Mouse (Mus musculus) layer of hippocampus, adult 18-20 months (tissue): ENCODE data around the gene Prm1. TPM values are rescaled to one million over a fixed set of nuclear protein-coding genes. Genes with fewer than 3 reads are reported as not detected.
"Not testable (repeated sequence)": the region's sequence is repeated elsewhere in the genome, so short reads cannot be mapped to it uniquely, and the experiment has no call there.

Source experiments
- DNase-seq, 2 experiments: peaks; one replicate each; pipeline ENCODE4 v3.0.0; 2022; ENCODE audit warnings: low spot score in 2 of 2
- total RNA-seq, 2 experiments: library from RNA; stranded (reverse); gene quantifications; 2 replicates each; pipeline ENCODE4 v1.2.3; 2021

Prm1 gene
- total RNA-seq, 2 experiments from 2014 or later = not detected

DNA sequence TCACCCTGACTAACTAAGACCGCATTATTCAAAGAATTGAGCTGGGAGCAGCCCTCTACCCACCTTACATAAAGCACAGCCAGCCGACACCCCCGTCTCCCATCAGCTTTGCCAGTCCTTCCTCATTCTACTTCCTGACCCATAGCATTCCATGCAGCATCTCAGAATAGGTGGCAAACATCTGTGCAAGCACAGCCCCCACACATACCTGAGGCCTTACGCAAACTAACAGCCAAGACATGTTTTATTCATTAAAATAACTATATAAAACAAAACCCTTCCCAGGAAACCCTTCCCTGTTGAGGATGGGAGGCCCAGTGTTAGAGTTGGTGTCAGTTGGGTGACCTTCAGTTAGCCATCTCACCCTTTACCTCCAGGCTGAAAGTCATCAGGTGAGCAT, 20.2 kb upstream of the Prm1 start:
- no peak for DNase-seq

DNA sequence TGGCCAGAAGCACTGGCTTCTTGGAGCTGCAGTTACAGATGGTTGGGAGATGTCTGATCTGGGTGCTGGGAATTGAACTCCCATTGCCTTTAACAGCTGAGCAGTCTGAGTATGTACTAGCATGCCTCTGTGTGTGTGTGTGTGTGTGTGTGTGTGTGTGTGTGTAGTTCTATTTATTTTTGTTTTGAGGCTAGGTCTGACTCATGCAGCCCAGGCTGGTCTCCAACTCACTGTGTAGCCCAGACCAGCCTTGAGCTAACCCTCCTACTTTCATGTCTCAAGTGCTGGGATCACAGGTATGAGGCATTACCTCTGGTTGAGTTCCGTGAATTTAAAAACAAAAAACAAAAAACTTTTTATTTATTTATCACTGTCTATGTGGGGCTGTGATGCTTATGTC, 18.9 kb upstream of the Prm1 start:
- DNase-seq = peak in 1 of 2 experiments; percentile 9

DNA sequence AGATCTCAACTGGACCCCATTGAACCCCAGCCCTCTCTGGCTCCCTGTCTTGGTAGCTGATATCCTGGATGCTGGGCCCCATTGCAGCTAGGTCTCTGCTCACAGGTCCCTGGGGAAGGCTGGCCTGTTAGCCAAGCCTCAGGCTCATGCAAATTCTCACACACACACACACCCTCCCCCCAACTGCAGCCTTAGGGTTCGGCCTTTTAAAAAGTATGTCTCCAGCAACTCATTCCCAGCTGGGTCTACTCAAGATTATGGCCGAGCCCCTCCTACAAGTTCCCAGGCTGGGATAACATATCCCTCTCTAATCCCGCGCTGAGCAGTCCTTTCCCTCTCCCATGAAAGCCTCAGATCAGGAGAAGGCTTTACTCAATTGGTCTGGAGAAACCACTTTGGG, 15.7 kb upstream of the Prm1 start:
- no peak for DNase-seq

DNA sequence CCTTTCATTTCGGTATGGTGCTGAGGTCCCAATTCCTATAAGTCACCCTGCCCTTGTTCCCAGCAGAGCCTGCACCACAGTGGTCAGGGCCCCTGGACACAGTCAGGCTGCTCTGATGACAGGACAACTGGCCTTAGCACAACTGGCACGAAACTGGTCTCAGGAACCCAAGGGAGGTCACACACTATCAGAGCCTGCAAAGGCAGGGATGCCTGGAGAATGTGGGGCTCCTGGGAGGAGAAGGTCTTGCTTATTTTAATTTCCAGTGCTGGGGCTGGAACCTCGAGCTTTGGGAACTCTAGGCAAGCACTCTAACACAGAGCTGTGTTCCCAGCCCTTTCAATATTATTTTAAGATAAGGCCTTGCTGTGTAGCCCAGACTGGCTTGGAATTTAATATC, 14.3 kb upstream of the Prm1 start:
- no peak for DNase-seq

DNA sequence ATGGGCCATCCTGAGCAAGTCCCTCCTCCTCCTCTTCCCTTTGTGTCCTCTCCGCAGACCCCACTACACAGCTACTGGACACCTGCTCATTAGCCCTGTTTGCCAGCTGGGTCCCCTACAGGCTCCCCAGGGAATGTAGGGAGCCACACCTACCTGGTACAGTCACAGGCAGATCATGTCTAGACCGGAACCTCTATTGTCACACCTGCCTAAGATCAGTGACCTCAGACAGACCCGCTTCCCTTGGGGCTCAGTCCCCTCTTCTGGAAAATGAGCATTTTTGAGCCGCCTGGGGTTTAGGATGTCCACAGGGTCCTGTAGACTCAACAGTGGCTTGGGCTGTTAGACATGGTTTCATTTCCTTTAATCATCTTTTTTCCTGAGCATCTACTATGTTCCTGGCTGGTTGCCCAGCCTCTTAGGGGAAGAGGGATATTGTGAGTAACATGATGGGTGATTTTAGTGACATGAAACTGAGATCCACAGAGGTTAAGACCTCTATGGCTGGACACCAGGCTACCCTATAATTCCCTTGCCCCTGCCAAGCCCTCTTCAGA, 13.0 kb upstream of the Prm1 start:
- no peak for DNase-seq

DNA sequence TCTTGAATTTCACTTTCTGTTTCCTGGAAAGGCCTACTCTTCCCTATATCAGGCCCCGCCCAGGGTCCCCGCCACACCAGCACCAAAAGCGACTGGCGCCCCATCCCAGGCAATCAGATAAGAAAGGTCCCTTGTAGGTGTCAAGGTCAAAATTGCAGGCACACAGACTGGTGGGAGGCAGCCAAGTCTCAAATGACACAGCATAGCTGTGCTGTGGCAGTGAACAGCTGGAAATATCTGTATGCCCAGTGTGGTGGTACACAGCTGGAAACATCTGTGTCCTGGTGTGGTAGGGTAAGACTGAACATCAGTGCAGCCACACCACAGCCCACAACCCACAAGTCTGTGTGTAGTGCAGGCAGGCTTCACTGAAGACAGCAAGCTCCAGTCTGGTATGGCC, 9.2 kb upstream of the Prm1 start:
- DNase-seq = no peak

DNA sequence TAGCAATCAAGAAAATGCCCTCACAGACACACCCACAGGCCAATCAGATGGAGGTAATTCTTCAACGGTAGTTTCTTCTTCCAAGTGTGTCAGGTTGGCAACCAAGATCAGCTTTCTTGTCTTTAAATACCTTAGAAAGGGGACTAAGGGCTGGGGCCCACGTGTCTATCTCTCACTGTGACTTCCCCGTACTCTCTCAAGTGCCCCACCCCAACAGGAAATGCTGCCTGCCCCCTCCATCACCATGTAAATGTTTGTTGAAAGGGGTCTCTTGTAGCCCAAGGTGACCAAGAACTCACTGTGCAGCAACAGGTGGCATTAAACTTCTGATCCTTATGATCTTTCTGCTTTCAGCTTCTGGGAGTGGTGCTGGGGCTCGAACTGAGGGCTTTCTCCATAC, 8.1 kb upstream of the Prm1 start:
- no peak for DNase-seq

DNA sequence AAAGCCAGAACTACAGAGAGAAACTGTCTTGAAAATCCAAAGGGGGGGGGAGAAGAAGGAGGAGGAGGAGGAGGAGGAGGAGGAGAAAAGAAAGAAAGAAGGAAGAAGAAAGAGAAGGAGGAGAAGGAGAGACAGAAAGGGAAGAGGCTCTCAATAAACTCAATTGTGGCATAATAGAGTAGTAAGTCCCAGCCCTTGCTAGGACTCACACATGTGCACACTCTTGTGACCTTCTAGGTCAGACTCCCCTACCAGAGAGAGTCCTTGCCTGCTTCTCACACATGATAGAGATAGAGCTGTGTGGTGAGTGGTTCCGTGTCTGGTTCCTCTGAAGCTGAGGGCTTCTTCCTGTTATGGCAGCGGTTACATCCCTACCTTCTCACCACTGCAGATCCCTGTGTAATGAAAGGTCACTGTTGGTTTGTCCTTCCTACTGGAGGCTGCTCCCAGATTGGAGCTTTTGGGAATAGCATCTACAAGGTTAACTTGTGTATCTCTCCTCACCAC, 7.3 kb upstream of the Prm1 start, which contains the start of gene Gm11172:
Gm11172 (plus strand) TSS at position 51 of the 507 bp plus-strand sequence.
- no peak for DNase-seq

DNA sequence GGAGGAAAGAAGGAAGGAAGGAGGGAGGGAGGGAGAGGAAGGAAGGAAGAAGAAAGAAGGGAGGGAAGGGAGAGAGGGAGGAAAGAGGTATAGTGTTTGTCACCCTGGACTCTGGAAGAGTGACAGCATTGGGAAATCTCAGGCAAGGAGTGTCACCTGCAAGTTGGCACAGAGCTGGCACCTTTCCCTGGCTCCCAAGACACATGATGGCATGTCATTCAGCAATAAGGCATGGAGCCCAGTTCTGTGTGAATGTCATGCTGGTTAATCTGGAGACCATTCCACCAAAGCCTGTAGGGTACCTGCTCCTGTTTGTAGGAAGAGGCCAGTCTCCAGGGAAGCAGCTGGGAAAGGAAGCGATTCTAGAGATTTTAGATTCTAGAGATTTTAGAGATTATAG, 4.7 kb upstream of the Prm1 start:
- no peak for DNase-seq

DNA sequence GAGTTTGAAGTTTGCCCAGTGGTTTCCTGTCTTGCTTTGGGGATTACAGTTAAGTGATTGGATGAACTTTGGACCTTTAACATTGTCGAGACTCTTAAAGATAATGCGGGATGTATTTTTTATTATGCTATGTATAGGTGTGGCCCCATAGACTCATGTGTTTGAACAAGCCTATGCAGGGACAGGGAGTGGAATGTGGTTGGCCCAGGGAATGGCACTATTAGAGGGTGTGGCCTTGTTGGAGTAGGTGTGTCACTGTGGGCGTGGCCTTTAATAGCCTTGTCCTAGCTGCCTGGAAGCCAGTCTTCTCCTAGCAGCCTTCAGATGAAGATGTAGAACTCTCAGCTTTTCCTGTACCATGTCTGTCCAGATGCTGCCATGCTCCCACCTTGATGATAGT, 3.2 kb downstream of the Prm1 start:
- not testable (repeated sequence) for DNase-seq

DNA sequence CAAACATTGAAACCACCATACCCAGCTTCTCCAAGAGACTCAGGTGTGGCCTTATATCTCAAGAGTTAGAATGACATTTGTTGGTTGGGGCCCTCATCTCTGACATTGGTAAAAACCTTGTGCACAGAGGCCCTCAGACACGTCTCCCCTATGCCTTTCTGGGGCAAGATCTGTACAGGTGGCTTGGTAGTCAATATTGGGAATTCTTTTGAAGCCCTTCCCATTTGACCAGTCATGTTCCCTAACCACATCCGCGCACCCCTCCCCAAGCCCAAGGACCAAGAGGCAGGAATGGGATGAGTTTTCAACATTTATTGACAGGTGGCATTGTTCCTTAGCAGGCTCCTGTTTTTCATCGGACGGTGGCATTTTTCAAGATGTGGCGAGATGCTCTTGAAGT, 9.6 kb downstream of the Prm1 start, which contains the start of gene Prm2:
Prm2 (minus strand) TSS at position 101 of the 400 bp plus-strand sequence.
- DNase-seq = no peak

DNA sequence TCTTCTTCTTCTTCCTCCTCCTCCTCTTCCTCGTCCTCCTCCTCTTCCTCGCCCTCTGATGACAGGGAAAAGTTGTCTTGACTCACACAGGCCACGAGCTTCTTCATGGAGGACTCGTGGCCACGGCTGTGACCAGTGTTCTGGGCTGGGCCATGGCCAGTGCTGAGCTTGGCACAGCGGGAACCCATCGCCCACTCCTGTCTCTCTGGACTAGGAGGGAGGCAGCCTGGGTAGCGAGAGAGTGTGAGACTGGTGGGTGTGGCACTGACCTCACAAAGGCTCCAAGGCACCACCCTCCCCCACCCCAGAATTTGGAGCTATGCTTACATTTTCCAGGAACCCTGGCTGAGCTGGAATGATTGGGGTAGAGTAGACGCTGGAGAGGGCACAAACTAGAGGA, 14.9 kb downstream of the Prm1 start, which contains the start of gene Prm3:
Prm3 (minus strand) TSS at position 213 of the 400 bp plus-strand sequence.
- no peak for DNase-seq

DNA sequence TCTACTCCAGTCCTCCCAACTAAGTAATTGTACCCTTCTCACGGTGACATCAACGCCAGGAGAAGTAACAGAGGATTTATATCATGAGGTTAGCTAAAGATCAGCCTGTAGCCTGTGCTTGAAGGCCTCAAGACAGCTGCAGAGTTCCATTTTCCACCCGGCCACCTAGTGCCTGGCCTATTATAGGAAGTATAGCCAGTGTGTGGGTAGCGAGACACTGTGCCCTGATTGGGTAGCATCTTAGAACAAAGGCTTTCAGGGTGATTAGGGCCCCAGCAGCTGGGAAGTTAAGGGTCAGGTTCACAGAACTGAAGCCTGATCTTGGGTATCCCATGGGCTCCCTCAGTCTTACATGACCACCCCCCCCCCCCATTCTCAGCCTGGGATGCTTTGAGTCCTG, 16.8 kb downstream of the Prm1 start:
- no peak for DNase-seq

DNA sequence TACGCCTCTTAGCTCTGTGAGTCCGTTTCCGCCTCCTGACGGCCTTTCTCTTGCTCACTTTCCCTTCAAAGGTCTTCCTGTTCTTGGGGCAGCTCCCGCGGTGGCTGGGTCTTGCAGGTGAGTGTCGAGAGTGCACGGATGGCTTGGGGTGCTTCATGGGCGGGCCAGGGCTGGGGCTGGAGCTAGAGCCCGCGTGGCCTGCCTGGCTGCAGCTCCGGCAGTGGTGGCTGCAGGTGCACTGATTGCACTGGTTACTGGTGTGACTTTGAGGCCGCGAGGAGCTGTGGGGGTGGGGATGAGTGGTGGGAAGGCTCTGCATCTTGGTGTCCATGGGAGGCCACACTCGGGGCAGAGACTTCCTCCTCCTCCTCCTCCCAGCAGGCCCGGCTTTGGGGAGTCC, 17.4 kb downstream of the Prm1 start, which contains the start of gene Tnp2:
Tnp2 (minus strand) TSS at position 390 of the 400 bp plus-strand sequence.
- DNase-seq = no peak

DNA sequence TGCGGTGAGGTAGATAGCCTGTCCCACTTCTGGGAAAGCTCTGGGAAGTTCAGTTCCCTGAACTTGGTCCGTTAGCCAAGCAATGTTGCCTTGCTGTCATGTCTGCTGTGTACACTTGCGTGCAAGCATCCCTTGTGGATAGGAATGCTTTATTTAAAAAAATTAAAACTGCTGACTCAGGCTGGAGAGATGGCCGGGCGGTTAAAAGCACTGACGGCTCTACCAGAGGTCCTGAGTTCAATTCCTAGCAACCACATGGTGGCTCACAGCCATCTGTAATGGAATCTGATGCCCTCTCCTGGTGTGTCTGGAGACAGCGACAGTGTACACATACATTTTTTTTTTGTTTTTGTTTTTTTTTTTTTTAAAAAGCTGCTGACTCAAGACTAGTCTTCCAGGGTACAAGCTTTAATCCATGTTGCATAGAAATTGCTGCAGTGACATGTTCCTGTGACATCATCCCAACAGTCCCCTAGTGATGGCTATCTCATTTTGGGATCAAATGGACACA, 18.0 kb downstream of the Prm1 start:
- DNase-seq = no peak

DNA sequence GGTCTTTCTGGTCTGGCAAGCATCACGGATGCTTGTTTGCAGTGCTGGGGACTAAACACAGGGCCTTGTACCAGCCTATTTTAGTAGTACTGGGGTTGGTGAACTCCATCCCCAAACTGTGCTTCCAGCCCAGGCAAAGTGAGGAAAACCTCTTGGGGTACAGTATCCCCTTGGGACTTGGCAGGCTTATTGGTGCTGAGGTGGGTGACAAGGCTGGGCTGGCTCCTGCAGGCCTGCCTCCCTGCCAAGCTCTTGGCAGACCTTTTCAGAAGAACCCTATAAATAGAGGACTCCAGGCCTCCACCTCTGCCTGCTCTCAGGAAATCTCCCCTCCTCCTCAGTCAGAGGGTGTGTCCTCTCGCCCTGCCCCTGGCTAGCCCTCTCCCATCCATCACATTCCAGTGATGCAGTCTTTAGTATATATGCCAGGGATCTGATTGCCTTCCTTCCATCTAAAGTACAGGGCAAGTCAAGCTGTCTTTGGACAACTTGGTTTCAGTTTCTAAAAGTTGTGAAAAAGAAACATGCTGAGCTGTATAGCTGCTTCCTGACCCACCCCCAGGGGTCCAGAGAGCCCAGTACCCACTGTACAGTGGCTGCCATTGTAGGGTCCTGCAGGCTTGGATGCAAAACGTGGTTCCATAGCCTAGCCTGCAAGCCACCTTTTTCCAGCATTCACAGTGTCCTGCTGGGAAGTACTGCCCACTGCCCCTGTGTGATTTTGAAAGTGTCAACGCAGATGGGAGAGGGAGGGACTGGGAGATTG, 18.7 kb downstream of the Prm1 start:
- DNase-seq = no peak

DNA sequence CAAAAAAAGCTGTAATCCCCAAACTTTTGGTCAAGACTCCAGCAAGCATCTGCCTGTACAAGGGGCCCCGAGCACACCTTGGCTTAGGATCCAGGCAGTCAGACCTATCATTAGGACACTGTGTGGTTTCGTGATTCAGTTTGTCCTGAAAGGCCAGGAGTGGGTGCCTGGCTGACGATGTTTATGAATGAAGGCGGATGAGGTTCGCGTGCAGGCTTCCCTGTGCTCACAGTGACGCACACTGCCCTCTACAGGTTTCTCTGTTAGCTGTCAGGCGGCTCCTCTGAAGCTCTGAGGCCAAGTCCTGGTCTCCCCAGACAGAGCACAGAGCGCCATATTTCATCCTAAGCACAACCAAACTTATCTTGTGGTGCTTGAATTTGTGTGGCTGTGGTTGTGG, 19.4 kb downstream of the Prm1 start:
- peak; percentile 70 to 91 for DNase-seq

DNA sequence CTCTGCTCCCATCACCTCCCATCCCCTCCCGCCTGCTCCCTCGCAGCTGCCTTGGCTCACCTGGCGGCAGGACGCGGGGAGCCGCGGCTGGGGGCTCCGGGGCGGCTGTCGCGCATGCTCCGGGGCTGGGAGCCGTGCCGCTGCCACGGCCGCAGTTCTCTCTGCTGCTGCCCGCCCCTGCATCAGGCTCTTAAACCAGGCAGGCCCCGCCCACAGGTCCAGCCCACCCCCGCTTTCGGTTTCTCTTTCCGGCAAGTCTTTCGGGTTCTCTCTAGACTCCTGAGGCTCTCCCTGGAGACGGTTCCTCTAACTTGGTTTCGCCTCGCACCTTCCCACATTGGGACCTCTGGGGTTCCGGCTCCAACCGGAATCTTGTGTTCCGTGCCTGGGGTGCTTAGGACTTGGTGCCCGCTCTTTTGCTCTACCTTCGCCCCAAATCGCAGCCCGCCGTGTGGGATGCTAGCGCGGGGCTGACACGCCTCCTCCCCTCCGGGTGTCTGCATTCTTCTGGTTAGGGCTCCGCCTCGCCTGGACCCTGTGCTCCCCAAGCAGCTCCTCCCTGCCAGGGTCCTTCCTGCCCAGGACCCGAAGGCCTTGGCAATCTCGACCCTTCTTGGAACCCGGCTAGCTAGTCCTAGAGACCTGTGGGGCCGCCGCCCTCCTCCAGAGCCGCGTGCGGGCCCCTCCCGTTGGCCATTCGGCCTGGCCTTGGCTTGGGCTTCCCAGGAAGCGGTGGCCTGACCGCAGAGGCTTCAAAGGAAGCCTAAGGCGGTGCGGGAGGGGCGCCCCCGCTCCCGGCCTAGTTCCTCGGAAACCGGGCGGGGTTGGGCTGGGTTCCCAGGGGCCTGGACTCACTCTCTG, 20.0 kb downstream of the Prm1 start, which contains the start of gene Socs1:
Socs1 (minus strand) TSS at position 166 of the 861 bp plus-strand sequence.
- peak; percentile 56 to 72 for DNase-seq

DNA sequence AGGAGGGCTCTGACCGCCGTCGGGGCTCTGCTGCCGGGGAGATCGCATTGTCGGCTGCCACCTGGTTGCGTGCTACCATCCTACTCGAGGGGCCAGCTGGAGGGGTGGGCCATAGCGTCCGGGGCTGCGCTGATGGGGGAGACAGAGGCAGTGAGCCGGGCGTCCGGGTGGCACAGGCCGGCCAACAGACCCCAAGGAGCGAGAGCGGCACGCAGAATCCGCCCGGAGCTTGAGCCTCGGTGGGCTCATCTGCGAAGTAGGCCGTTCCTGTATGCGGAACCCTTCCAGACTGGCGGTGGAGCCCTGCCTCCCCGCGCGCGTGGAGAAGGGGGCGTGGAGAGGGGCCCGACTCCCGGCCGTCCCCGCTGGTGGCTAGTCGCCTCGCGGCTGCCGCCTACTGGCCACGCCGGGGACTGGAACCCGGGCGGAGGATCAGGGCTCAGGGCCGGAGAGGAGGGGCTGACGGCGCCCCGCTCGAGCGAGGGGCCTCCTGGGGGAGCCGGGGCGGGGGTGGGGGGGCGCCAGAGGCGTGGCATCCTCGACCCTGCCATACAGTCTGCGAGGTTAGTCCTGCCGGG, 20.8 kb downstream of the Prm1 start:
- peak; percentile 64 to 81 for DNase-seq

DNA sequence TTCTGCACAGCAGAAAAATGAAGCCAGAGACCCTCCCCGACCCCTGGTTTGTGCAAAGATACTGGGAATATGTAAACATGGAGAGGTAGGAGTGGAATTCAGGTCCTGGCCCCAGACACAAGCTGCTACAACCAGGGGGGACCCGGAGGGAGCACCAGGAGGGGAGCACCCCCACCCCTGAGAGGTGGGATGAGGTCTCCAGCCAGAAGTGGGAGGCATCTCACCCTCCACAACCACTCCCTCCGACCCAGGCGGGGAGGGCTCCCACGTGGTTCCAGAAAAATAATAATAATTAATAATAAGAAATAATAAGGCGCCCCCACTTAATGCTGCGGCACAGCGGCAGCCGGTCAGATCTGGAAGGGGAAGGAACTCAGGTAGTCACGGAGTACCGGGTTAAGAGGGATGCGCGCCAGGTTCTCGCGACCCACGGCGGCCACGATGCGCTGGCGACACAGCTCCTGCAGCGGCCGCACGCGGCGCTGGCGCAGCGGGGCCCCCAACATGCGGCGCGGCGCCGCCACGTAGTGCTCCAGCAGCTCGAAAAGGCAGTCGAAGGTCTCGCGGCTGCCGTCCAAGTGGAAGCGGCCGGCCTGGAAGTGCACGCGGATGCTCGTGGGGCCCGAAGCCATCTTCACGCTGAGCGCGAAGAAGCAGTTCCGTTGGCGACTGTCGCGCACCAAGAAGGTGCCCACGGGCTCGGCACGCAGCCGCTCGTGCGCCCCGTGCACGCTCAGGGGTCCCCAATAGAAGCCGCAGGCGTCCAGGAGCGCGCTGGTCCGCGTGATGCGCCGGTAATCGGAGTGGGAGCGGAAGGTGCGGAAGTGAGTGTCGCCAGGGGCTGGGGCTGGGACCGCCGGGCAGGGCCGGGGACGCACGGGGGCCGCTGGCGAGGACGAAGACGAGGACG, 21.5 kb downstream of the Prm1 start:
- DNase-seq = peak in 1 of 2 experiments; percentile 23
